Mouse (Mus musculus) thymus, postnatal 14 days (tissue): ENCODE measurements around the gene Cacna1c.
A peak's percentile ranks its signal among the peaks of the same experiment; 100 is the strongest.

Experiments
- DNase-seq: peaks from one replicate; pipeline ENCODE4 v3.0.0; 2021

Gene Cacna1c

GRCm38 (mm10) chr6:118899688-118900087, 296.5 kb downstream of the Cacna1c start:
- DNase-seq: no peak

GRCm38 (mm10) chr6:118897101-118897500, 299.1 kb downstream of the Cacna1c start:
- DNase-seq: no peak

GRCm38 (mm10) chr6:118894043-118894442, 302.2 kb downstream of the Cacna1c start:
- no peak for DNase-seq

- no peak for DNase-seq
These were observed 306.8 kb downstream of the Cacna1c start for GRCm38 (mm10) chr6:118889441-118889840.

GRCm38 (mm10) chr6:118887032-118887431, 309.2 kb downstream of the Cacna1c start:
- DNase-seq: no peak

GRCm38 (mm10) chr6:118884961-118885360, 311.3 kb downstream of the Cacna1c start:
- DNase-seq: no peak

- DNase-seq: no peak
These were observed 312.1 kb downstream of the Cacna1c start for GRCm38 (mm10) chr6:118884073-118884551.

GRCm38 (mm10) chr6:118876204-118876603, 320.0 kb downstream of the Cacna1c start:
- DNase-seq: no peak

GRCm38 (mm10) chr6:118870241-118870841, 325.9 kb downstream of the Cacna1c start:
- no peak for DNase-seq

- DNase-seq: no peak
These were observed 328.8 kb downstream of the Cacna1c start for GRCm38 (mm10) chr6:118867384-118867783.

GRCm38 (mm10) chr6:118866889-118867288, 329.3 kb downstream of the Cacna1c start:
- DNase-seq: no peak

GRCm38 (mm10) chr6:118865777-118866380, 330.3 kb downstream of the Cacna1c start:
- no peak for DNase-seq

GRCm38 (mm10) chr6:118864696-118865620, 331.3 kb downstream of the Cacna1c start:
- DNase-seq: no peak

- DNase-seq: no peak
These were observed 333.5 kb downstream of the Cacna1c start for GRCm38 (mm10) chr6:118862727-118863126.

GRCm38 (mm10) chr6:118862091-118862490, 334.1 kb downstream of the Cacna1c start:
- DNase-seq: no peak

GRCm38 (mm10) chr6:118858431-118858830, 337.8 kb downstream of the Cacna1c start:
- DNase-seq: no peak

- no peak for DNase-seq
These were observed 344.1 kb downstream of the Cacna1c start for GRCm38 (mm10) chr6:118852131-118852530.

GRCm38 (mm10) chr6:118851086-118851485, 345.1 kb downstream of the Cacna1c start:
- DNase-seq: no peak

GRCm38 (mm10) chr6:118848640-118849039, 347.6 kb downstream of the Cacna1c start:
- peak; percentile 4 for DNase-seq

- no peak for DNase-seq
These were observed 348.5 kb downstream of the Cacna1c start for GRCm38 (mm10) chr6:118847751-118848150.

- DNase-seq: no peak
These were observed 350.4 kb downstream of the Cacna1c start for GRCm38 (mm10) chr6:118845829-118846228.

- no peak for DNase-seq
These were observed 351.0 kb downstream of the Cacna1c start for GRCm38 (mm10) chr6:118845180-118845579.

GRCm38 (mm10) chr6:118843566-118843965, 352.7 kb downstream of the Cacna1c start:
- no peak for DNase-seq

GRCm38 (mm10) chr6:118841892-118842291, 354.3 kb downstream of the Cacna1c start:
- no peak for DNase-seq
